Mouse (Mus musculus) lung, postnatal 36 days (tissue): ENCODE data around the gene Cers5.
"Not testable (repeated sequence)": the region's sequence is repeated elsewhere in the genome, so short reads cannot be mapped to it uniquely, and the experiment has no call there.

Source experiments
- DNase-seq: peaks from one replicate; pipeline ENCODE4 v3.0.0; 2022; ENCODE audit warnings: mixed read lengths

The Cers5 gene

DNA sequence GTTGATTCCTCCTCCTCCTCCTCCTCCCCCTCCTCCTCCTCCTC, at the start of gene Cers5:
Gene Cers5 (minus strand): TSS at position 5 of the 44 bp plus-strand sequence.
- DNase-seq: not testable (repeated sequence)

DNA sequence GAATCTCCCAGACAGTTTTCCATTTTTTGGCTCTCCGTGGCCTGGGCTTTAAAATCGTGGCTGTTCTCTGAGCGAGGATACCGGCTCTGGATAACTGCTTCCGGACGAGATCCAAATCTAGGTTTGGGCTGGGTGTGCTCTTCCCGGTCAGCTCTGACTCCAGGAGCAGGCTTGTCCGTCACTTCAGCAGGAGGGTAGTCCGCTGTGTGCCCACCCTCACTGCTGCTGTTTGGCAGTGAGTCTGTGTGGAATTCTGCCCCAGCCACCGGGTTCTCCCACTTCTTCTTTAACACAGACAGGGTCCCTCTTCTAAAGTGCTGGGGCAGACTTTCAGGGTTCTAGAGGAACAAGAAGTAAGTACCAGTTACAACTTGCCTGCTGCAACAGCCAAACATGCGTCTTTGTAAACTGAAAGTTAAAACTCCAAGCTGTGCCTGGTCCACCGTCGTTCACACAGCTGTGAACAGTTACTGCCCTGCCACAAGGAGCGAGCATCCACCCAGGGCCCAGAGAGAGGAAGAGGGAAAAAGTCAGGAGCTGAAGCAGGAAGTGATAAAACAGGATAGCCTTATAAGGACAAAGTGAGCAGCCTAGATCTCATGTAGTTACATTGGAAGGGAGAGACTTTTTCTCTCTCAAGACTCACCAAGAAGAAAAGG, 47.1 kb upstream of the Cers5 start:
- DNase-seq: peak; percentile 72

DNA sequence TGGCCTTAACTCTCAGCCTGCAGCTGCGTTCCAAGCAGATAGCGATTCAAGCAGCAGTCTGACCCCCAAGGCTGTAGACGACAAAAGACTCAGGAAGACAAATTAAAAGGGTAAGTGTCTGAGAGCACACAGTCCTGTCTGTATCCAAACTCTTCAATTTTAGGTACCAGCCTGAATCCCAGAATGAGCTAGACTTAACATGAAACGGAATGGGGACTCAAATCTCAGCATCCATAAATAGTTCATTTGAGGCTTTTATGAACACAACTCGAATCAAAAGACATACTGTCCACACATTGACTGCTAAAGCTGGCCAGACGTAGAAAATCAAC, 46.4 kb upstream of the Cers5 start:
- no peak for DNase-seq

DNA sequence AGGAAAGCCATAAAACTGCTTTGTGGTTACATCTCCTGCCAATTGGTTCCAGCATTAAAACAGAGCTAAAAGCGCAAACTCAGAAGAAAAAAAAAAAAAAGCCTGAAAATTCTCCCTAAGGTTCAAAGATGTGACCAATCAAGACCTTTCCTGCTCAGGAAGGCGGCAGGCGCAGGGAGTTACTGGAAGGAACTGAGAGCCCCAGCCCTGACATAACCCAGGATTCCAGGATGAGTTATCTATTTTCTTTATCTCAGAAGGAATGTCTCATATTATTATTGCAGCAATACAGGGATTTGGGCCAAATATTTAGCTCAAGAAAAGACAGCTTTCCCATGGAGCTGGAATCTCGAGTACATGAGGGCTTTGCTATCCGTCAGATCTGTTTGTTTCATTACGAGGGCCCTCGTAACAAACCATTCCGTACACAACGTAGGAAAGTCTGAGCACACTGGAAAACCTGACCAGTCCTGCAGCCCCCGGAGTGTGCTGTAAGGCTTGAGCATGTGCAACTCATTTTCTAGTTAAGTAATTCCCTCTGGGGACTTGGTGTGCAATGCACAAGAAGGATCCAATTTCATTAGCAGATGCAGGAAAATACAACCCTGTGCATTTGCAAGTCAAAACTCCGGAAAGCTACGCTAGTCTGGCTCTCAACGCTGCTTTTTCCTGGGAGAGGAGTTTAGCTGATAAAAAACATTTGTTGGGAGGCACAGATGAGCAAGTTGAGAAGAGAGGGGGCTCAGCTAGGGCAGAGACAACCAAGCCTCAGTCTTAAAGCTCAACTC, 45.8 kb upstream of the Cers5 start:
- DNase-seq: peak; percentile 53

DNA sequence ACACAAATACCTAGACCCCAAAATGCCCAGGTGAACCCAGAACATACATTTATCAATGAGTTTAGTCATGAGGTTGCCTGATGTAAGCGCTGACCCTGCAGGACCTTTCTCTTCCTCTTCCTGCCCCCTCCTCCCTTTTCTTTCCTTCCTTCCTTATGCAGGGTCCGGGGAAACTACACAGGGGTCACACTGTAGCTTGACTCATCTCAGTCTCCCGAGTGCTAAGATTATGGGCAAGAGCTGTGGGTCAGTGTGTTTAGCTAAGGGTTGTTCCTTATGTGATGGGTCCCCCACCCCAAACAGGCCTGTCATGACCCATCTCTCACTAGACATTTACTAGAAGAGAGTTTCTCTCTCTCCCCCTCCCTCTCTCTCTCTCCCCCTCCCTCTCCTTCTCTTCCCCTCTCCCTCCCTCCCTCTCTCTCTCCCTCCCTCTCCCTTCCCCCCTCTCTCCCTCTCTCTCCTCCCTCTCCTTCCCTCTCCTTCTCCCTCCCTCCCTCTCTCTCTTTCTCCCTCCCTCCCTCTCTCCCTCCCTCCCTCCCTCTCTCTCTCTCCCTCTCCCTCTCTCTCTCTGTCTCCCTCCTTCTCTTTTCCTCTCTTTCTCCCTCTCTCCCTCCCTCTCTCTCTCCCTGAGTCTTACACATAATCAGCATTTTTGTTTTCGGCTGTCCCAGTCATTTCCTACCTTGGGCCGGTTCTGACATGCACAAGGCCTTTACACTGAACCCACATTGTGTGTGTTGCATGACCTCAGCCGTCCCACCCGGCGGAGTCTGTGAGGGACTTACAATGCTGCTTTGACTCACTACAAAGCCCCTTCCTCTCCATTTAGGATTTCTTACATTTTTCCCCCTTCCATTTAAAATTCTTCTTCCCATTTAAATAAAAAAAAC, 44.9 kb upstream of the Cers5 start:
- no peak for DNase-seq

DNA sequence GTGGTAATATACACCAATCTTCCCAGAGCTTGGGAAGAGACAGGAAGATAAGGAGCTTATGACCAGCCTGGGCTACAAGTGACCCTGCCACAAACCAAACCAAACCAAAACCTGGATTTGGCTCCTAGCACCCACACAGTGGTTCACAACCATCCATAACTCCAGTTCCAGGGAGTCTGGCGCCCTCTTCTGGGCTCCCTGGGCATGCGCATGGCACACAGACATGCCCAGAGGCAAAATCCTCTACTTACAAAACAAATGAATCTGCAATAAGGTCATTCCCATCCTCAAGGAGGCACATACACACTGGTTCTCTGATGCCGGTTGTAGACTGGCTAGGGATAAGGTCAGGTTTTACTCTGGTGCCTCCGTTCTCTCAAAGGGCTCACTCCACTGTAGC, 43.3 kb upstream of the Cers5 start:
- no peak for DNase-seq

DNA sequence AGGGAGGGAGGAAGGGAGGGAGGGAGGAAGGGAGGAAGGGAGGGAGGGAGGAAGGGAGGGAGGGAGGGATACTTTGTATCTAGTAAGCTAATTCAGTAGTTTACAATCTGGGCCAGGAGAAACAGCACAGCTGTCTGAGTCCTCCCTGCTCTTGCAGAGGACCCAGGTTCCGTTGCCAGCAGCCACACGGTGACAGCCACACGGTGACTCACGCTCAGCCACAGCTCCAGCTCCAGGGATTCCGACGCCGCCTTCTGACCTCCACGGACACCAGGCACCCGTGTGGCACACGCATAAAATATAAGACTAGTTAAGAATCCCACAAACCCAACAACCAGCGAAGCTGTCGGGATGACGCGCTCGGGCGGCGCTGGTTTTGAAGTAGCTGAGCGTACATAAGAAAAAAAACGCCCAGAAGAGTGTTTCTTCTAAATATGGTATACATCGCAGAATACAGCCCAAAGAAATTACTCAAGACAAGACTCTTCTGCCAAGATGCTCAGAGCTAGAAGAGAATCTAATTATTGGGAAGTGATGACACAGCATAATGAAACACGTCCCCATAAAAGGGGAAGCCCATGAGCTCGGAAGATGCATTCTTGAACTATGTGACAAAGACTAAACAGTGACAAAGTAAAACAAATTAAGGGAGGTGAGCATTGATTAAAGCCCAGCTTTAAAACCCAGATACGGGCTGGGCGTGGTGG, 42.0 kb upstream of the Cers5 start:
- DNase-seq: peak; percentile 39

DNA sequence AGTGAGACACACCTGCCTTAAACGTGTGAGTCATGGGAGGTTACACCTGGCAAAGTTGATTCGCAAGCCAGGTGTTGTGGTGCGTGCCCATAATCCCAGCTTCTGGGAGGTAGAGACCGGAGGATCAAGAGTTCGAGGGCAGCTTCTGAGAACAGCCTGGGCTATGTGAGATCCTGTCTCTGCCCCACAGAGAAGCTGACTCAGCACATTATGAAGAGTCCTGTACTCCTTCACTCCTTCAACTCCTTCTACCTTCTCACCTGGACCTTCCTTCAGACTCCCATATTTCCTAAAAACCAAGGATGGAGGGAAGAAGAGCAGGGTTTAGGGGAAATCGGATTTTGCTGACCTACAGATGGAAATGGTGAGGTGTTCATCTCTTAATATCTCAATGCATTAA, 41.0 kb upstream of the Cers5 start:
- no peak for DNase-seq

DNA sequence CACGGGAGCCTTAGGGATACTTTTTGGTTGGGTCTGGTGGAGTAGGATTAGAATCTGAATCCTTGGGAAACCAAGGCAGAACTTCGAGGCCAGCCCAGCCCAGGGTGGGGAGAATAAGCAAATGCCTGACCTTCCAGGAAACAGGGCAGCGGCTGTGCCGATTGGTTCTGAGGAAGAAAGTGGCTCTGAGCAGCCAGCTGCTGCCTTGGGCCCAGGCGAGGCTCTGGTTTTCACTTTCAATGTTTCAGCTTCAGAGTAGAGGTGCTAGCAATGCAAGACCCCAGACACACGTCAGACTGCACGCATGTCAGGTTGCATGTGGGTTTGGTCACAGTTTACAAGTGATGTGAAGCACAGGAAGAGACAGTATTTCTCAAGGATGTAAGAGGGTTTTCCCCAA, 39.4 kb upstream of the Cers5 start:
- no peak for DNase-seq

DNA sequence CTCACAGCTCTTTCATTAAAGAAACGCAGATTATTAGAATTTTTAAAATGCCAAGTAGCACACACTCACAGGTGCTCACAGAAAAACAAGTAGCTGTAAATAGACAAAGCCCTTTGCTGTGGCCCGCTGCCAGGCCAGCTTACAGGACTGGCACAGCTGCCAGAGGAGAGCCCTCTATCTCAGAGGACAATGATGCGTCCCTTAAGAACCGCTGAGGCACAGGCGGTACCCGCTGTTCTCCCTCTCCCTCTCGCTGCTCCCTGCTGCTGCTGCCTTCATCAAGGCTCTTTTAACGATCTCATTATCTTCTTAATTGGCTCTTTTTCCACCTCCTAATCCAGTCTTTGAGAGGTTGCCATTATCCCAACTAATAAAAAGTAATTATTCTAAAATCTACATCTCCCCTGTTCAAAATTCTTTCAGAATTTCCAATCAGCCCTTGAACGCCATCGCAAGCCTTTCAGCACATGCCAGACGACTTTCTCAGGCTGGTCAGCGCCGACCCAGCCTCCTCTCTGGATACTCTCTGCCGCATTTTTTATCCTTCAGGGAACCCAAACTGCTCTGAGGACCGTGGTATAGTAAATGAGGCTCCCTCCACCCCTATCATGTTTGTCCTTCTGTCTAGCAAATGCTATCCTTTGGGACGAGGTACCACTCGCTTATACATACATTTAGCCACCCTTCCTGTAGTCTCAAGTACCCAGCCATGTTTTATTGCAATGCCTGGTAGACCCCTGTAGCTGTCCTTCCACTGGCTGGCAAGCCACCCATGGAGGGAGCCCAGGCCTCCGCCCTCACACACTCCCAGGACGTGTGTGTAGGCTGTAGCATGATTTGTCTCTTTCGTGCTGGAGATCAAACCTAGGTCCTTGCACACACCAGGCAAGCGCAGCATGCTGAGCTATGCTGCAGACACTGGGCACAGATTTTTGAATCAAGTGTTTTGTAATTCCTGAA, 35.4 kb upstream of the Cers5 start:
- peak; percentile 42 for DNase-seq

DNA sequence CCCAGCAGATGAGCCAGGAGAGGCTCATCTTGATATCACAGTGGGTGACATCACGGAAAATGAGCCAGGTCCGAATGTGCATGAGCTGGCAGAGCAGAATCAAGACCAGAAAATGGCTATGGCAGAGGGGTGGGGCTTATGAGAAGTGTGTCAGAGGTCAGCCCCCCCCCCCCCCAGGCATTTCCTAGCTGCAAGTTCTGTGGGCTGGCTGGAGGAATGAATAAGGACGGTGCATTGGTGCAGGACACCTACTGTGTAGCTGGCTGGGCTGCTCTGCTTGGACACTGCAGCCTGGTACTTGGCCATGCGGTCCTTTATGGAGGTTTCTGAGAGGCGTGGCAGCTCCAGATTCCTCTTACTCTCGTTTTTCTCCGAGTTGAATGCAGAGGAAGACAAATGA, 33.5 kb upstream of the Cers5 start:
- no peak for DNase-seq

DNA sequence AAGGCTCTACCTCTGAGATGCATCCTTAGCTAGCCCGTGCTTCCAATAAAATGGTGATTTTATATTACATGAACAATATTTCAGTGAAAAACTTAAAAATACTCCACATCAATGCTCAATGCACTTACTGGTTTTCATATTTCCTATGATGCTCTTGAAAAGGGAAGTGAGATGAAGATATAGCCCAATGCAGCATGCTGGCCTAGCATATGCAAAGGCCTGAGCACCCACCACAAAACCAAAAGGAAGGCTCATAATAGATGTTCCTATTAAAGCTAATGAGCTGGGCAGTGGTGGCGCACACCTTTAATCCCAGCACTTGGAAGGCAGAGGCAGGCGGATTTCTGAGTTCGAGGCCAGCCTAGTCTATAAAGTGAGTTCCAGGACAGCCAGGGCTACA, 33.0 kb upstream of the Cers5 start:
- DNase-seq: no peak

DNA sequence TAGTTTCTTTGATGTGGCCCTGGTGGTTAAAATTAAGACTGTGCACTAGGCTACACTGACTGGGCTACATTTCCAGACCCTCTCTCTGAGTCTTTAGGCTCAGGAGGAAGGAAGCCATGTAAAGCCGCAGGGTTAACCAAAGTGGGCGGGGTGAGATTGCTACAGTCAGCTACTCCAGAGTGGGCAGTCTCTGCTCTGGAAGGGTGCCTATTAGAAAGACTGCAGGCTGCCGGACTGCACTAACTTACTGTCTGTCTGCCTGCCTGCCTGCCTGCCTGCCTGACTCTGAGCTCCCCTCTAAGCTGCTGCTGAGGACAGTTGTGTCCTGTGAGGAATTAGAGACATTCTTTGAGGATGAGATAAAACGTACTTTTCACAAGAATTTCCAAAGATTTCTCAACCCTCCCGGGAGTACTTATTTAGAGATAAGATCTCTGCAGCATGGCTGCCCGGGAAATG, 30.5 kb upstream of the Cers5 start:
- peak; percentile 76 for DNase-seq

DNA sequence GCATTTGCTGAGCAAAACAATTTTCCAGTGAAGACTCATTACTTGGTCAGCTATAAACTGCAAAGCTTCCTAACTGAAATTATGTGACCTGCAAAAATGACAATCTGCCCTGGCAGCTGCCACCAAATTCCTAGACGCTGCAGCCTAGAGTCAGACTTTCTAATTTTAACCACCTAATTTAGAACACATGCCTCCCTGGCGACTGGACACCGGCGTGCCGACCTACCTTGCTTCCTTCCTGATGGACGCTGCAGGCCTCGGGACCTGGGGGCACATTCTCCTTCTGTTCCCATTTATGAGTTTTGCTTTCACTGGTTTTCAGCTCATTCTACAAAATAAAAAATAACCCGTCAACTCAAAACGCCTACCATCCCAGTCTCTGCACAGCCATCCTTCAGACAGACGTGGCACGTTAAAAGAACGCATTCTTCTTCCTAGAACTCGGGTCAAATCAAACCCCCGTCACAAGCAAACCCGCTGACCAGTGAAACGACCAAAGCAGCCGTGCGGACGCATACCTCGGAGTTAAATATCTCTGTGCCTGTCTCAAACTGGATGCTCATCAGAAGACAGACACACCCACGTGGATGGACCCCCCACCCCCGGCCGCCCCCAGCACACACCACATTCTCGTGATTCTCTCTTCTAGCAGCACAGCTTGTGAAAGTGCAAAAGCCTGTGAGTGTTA, 29.3 kb upstream of the Cers5 start:
- no peak for DNase-seq

DNA sequence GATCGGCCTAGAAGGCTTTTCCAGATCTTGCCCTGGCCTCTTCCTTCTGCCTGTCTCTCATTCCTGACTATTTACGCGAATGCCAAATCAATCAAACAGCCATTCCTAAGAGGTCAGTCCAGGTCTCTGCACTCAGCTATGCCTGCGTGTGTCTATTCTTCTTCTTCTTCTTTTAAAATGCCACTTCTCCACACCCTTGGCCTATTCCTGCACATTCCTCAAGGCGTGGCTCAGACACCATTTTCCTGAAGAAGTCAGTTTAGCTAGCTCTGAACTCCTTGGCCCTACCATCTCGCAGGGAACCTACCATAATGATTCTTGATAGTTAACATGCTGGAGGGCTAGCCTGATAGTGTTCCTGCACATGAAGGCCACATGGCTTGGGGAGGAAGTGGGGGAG, 27.0 kb upstream of the Cers5 start:
- DNase-seq: no peak

DNA sequence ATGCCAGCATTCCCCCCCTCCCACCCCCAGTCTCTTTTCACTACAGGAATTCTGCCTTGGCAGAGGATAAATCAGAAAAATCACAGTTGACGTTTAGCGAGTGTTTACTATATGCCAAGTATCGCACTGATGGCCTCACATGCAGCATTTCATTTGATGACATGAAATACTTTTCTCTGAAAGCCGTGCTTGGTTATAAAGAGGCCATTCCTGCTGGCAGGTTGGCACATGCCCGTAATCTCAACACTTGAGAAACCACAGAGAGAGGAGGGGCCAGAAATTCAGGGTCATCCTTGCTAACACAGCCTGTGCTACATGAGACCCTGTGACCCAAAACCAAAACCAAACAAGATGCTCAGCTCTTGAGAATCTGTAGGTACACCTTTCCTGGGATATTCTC, 25.2 kb upstream of the Cers5 start:
- DNase-seq: peak; percentile 29

DNA sequence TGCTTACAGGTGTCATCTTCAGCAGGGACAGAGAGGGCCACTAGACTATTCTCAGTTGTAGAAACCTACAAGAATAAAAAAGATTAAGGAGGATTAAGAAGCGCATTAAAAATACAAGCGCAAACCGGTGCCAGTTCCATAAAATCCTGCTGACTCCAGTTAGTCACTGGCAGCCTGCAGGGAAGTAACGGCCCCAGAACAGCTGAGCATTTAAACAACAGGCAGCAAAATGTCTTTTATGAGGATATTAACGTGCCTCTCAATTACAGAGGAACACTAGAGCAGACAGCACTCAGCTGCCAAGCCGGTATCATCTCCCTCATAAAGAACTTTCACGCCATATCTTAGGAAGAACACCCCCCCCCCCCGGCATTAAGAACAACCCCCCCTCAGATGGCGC, 24.1 kb upstream of the Cers5 start:
- DNase-seq: no peak

DNA sequence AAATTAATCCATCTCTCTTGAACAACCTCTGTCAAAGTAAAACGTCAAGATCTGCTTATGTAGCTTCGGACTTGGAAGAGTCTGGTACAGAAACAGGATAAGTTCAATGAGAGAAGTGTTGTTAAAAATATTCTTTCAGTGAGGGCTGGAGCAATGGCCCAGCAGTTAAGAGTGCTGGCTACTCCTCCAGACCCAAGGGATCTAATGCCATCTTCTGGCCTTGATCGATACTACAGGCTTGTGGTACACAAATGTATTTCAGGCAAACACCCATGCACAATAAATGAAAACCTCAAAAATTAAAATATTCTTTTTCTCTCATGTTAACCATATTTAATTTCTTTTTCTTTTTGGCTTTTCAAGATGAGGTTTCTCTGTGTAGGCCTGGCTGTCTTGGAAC, 23.4 kb upstream of the Cers5 start:
- peak; percentile 41 for DNase-seq

DNA sequence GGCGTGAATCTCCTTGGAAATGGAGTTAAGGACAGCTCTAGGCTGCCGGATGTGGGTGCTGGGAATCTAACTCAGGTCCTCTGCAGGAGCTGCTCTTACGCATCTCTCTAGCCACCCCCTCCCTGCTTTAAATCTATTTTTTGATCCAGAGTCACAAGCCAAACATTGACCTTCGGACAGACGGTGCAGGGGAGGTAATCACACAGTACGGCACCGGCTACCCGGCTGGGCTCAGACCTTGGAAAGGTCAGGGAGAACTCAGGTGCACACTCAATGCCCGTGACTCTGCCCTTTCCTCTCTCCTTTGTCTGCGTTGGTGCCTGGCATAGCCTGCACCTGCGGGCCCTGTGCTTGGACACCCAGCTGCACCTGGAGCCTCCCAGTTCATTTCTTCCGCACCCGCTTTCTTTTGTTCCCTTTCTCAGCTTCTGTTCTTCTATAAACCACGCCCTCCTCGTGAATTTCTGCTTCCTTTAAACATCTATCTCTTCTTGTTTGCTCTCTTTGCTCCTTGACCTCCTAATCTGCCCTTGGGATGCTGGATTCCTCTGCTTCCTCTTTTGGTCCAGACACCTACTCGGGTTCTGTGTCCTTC, 19.6 kb upstream of the Cers5 start:
- DNase-seq: no peak

DNA sequence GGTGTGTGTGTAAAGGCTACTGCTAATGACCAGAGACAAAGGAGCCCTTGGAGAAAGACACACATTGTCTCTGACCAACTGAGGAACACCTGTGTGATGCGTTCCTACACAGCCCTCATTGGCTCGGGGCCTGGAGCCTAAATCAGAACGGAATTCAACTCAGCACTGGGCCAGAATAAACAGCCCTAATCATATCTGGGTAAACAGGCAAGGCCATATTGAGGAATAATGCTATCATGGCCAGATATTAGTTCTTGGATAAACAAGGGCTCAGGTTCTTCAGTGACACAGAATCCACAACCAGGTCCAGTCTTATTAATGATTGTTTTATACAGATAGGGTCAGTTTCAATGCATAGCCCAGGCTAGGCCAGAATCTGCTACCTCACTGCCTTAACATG, 18.3 kb upstream of the Cers5 start:
- DNase-seq: no peak

DNA sequence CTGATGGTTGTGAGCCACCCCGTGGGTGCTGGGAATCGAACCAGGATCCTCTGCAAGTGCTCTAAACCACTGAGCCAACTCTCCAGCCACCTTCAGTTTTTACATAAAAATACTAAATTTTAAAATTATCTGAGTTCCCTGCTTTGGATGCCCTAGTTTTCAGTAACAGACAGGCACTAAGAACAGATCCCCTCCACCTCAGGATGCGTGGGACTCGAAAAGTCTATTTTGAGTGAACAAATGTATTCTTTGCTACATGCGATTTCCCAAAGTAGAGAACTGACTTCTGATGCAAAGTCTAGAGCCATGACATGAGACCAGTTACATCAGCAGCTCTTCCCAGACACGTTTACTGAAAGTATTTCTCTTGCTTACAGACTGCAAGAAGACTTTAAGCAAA, 17.8 kb upstream of the Cers5 start:
- no peak for DNase-seq
